Mouse (Mus musculus) adrenal gland, postnatal 14 days (tissue): Measurements from ENCODE around the gene Rasd1. TPM values are rescaled to one million over a fixed set of nuclear protein-coding genes. Genes with fewer than 3 reads are reported as not detected.
"Not testable (repeated sequence)": the region's sequence is repeated elsewhere in the genome, so short reads cannot be mapped to it uniquely, and the experiment has no call there.

Experiments used
- DNase-seq: peaks from one replicate; pipeline ENCODE4 v3.0.0; 2021; ENCODE audit warnings: mixed read lengths
- total RNA-seq: library from RNA; stranded (reverse); gene quantifications from 2 replicates; pipeline ENCODE4 v1.2.3, GENCODE M21; 2021

Gene Rasd1
- total RNA-seq, 1 experiment from 2014 or later, result 29.0 TPM

- no peak for DNase-seq
Measured at GRCm38 (mm10) chr11:59960476-59961337, 4.0 kb downstream of the Rasd1 start.

- DNase-seq, result peak; percentile 50
Measured at GRCm38 (mm10) chr11:59959453-59959852, 5.3 kb downstream of the Rasd1 start.

DNA sequence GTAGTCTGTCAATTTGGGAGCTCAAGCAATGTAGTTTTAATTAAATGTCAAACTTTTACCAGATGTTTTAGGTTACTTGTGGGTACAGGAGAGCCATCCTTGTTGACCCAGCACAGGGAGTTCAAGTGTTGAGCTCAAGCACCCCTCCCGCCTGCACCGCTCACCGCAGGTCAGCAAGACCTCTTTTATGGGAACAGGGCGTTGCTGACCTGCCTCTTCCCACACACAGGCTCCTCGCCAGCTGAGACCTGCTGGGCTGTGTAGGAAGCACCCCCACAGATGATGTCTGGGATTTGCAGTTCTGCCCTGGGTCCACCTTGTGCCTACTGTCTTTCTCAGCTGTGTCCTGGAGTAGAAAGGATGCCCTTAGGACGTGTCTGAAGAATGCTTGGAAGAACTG lies 8.0 kb downstream of the Rasd1 start:
- DNase-seq, result no peak

DNA sequence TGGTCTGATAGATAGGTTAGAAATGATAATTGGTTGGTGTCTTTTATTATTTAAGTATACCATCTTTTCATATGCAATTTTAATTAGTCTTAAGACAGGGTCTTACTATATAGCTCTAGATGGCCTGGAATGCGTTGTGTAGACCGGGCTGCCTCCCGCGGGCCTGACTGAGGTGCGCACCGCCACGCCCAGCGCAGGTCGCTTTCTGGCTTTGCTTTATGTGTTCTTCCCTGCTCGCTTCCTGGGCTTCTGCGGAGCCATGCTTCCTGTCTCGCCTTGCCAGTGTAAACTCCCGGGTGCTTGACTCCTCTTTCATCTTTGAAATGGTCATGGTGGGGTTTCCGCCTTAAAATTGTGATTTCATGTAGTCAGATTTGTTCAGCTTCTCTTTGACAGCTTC lies 11.9 kb downstream of the Rasd1 start:
- no peak for DNase-seq

DNA sequence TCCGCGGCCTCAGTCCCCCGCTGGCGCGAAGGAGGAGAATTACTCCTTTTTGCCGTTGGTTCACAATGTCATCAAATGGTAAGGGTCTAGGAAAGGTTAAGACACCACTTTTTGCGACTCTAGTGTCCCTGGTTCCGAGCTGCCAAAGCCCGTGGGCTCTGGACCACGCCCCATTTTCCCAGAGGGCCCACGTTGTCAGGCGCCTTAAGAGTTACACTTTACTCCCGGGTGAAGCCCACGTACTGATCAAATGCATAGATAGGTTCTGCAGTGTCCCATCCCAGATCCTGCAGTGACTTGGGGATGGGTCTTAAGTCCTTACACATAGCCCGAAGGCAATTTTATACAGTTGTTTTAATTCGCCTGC lies 16.4 kb downstream of the Rasd1 start:
- peak; percentile 37 for DNase-seq

DNA sequence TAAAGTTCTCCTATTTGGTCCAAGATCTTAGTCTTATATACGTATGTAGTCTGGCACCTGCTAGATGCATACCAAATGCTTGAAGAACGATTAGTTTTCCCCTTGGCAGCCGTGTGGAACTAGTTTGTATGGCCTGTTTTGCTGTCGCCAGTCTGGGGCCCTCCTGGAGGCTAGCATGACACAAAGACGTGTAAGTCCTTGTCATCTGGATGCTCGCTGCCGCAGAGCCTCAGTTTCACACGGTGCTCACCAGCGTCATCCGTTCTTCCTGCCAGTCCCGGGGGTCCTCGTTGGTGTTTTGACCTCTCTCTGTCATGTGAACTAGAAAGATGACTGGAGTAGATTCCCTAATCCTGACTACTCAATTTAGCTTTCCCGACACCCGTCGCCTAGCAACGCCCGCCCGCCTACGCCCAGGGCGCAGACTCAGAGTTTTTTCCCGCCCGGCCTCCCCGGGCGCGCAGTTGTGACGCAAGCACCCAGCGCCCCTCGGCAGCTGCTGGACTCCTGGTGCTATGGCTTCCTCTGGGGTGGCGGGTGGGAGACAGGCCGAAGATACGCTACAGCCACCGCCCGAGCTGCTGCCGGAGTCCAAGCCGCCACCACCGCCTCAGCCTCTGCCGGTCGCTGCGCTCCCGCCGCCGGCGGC lies 16.9 kb downstream of the Rasd1 start, which contains the start of gene Med9:
Med9 (plus strand) TSS at position 455 of the 649 bp plus-strand sequence.
- peak; percentile 98 for DNase-seq

DNA sequence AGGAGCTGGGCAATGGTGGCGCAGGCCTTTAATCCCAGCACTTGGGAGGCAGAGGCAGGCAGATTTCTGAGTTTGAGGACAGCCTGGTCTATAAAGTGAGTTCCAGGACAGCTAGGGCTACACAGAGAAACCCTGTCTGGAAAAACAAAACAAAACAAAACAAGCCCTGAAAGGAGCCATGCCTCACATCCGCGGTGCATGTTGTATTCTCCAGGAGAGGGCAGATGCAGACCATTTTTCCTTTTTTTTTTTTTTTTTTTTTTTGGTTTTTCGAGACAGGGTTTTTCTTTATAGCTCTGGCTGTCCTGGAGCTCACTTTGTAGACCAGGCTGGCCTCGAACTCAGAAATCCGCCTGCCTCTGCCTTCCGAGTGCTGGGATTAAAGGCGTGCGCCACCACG lies 19.9 kb downstream of the Rasd1 start:
- DNase-seq, result not testable (repeated sequence)

GRCm38 (mm10) chr11:59941391-59941790 lies 23.4 kb downstream of the Rasd1 start:
- DNase-seq, result peak; percentile 85

- DNase-seq, result no peak
Measured at GRCm38 (mm10) chr11:59940645-59941044, 24.1 kb downstream of the Rasd1 start.

GRCm38 (mm10) chr11:59939821-59940220 lies 24.9 kb downstream of the Rasd1 start:
- no peak for DNase-seq

GRCm38 (mm10) chr11:59937615-59938014 lies 27.1 kb downstream of the Rasd1 start:
- peak; percentile 64 for DNase-seq

DNA sequence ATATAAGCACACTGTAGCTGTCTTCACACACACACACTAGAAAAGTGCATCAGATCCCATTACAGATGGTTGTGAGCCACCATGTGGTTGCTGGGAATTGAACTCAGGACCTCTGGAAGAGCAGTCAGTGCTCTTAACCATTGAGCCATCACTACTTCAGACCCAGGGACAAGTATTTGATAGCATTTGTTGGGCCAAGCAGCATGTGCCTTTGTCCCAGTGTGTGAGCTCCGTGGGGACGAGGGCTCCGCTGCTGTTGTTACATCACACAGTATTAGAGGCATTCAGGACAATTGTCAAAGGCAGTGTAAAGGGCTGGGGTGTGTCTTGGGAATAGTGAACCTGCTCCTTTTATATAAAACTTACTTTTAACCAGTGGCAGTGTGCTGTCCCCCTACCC lies 27.7 kb downstream of the Rasd1 start:
- peak; percentile 69 for DNase-seq

GRCm38 (mm10) chr11:59933943-59934342 lies 30.8 kb downstream of the Rasd1 start:
- peak; percentile 45 for DNase-seq

DNA sequence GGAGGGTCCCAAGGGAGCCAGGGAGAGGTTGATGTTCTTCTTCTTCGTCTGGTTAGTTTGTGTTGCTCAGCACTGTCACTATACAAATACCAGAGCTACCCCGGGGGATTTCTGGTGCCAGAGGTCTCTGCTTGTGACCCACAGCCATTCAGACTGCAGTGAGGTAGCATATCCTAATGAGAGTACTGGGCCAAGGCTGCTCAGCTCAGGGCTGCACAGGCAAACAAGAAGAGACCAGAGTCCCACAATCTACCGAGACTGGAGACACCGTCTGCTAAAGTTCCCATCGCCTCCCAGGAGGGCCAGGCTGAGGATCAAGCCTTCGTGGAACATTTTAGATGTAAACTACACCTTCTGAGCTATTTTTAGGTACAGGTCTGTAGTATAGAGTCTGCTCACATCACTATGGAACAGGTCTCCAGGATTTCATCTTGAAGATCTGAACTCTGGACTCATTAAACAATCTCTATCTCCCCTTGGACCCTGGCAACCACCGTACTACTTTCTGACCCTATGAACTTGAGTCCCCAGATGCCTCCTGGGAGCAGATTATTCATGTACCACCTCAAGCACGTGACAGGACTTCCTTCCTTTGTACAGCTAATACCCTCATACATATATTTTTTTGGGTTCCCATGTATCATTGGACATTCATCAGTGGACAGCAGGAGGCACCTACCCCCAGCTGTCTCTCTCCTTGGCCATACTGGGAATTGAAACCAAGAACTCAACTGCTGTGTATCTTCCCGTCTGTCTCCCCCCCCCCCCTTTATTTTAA lies 32.0 kb downstream of the Rasd1 start:
- DNase-seq, result no peak

GRCm38 (mm10) chr11:59930031-59930430 lies 34.7 kb downstream of the Rasd1 start:
- no peak for DNase-seq

DNA sequence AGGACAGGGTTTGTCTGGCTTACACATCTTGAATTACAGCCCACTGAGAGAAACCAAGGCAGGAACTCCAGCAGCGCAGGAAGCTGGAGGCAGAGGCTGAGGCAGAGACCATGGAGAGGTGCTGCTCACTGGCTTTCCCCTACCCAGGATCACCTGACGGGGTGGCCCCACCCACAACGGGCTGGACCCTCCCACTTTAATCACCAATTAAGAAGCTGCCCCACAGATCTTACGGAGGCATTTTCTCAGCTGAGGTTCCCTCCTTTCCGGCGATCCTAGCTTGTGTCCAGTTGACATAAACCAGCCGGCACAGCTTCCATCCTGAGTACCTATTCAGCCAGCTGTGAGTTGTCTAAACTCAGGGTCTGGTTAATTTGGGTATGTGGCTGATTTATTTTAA lies 43.5 kb downstream of the Rasd1 start:
- no peak for DNase-seq

DNA sequence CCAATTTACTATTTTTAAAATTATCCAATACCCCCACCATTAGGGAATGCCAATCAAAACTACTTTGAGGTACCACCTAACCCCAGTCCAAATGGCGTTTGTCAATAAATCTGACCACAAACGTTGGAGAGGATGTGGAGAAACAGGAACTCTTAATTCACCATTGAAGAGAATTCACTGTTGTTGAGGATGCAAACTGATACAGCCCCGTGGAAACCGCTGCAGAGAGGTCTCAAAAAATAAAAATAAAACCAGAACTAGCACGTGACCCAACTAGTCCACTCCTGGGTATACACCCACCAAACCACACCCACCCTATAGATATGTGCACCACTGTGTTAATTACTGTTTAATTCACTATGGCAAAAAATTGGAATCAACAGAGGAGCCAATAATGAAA lies 44.4 kb downstream of the Rasd1 start:
- no peak for DNase-seq

GRCm38 (mm10) chr11:59919401-59919800 lies 45.3 kb downstream of the Rasd1 start:
- DNase-seq, result no peak

DNA sequence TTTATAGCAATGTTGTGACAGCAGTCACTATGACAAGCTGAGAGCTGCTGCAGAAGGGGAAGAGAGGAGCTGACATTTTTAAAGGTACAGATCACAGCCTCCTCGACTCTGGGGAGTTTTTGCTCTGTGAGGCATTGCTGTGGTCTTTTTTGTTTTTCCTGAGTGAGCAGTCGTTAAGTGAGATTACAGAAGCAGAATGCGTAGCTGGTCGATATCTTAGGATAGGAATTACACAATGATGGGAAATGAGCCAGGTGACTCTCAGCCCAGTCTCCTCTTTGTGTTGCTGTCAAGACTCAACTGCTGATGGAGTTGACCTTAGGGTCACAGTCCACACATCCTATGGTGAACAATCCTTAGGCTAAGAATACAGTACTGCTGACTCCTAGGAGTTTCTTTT lies 46.7 kb downstream of the Rasd1 start:
- no peak for DNase-seq

GRCm38 (mm10) chr11:59913702-59914101 lies 51.0 kb downstream of the Rasd1 start:
- no peak for DNase-seq
